Mouse (Mus musculus): ENCODE results near the gene March10.

- TF ChIP-seq EP300 (IDR thresholded peaks at IDR 0.05; ENCODE audit: low read depth), result no peak
- no peak for TF ChIP-seq CTCF (IDR thresholded peaks at IDR 0.05; ENCODE audit: low read depth)
Measured at GRCm38 (mm10) chr11:105368833-105369232, 87.7 kb downstream of the March10 start.

All from liver, embryonic 14.5 days (tissue).